Mouse (Mus musculus): Measurements from ENCODE around the gene Casp7. TPM values are rescaled to one million over a fixed set of nuclear protein-coding genes. Genes with fewer than 3 reads are reported as not detected.

Casp7 gene
- polyA plus RNA-seq, 1 experiment from 2014 or later = 18.3 TPM

DNA sequence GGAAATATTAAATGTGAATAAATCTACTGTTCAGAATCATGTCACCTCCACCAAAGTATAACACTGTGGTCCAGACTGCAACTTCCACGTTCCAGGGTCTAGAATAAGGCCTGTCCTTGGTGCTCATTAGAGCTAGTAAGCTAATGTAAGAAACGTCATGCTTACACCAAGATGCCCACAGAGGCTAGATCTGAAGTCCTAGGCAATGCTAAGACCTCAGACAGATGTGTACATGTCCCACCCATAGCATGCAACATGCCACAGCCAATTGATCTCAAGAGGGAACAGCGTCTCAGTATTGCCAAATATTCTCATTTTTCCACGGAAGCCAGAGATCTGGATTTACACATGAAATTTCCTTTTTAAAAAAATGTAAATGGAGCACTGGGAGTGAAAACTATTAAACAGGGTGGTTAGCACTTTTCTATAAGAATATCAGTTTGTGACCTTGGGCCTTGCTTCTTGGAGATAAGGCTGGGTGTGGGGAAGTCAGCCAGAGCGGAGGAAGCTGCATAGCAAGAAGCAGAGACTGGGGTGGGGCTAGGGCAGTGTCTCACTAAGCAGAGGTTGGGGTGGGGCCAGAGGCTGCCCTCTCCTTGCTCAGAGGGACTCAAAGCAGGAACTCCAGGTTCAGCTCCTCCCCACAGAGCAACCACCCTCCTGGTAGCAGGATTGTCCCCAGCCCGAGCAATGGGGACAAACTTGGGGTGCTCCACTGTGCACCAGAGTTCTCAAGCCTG is 5.5 kb upstream of the Casp7 start:
- 84% methylated on average over 6 of the region's 6 CpGs for WGBS
- Histone ChIP-seq H3K27me3 (ENCODE audit: control insufficient read depth, insufficient read depth, low read length) (peaks cover 6% of the 10 kb centered on the region), H3K4me2 (ENCODE audit: low read depth) (no peak overlapping the region), H3K9me3 (ENCODE audit: control insufficient read depth, low read length) (no peaks in the 10 kb centered on the region), H3K4me3 (ENCODE audit: low read depth, low read length) (no peak overlapping the region), H3K9ac (ENCODE audit: low read length) (no peak overlapping the region), H3K4me1 (ENCODE audit: control insufficient read depth, insufficient read depth, low read length) (0 out of 2 replicates have a peak, but pooled peaks cover 2% of the 10 kb centered on the region), H3K27ac (ENCODE audit: low read depth, low read length) (no peak overlapping the region), H3K36me3 (ENCODE audit: control insufficient read depth, insufficient read depth, low read length) (no peaks in the 10 kb centered on the region)
- ATAC-seq (ENCODE audit: insufficient read depth, low FRiP score, low TSS enrichment) (no peak), DNase-seq (ENCODE audit: low spot score) (no peak)

GRCm38 (mm10) chr19:56393311-56393866 is 3.5 kb upstream of the Casp7 start:
- Histone ChIP-seq H3K36me3 (ENCODE audit: control insufficient read depth, insufficient read depth, low read length) (no peaks in the 10 kb centered on the region), H3K9me3 (ENCODE audit: control insufficient read depth, low read length) (no peaks in the 10 kb centered on the region), H3K4me2 (ENCODE audit: low read depth) (no peak overlapping the region), H3K4me3 (ENCODE audit: low read depth, low read length) (no peak overlapping the region), H3K27me3 (ENCODE audit: control insufficient read depth, insufficient read depth, low read length) (peaks cover 6% of the 10 kb centered on the region), H3K4me1 (ENCODE audit: control insufficient read depth, insufficient read depth, low read length) (0 out of 2 replicates have a peak, but pooled peaks cover 7% of the 10 kb centered on the region), H3K27ac (ENCODE audit: low read depth, low read length) (no peak overlapping the region), H3K9ac (ENCODE audit: low read length) (no peak overlapping the region)
- WGBS = 80% methylated on average over 9 of the region's 9 CpGs
- ATAC-seq (ENCODE audit: insufficient read depth, low FRiP score, low TSS enrichment) (no peak), DNase-seq (ENCODE audit: low spot score) (no peak)

GRCm38 (mm10) chr19:56395183-56395935 is 1.6 kb upstream of the Casp7 start:
- 89% methylated on average over 16 of the region's 16 CpGs for WGBS
- Histone ChIP-seq H3K36me3 (ENCODE audit: control insufficient read depth, insufficient read depth, low read length) (no peaks in the 10 kb centered on the region), H3K4me2 (ENCODE audit: low read depth) (no peak overlapping the region), H3K9ac (ENCODE audit: low read length) (no peak overlapping the region), H3K27me3 (ENCODE audit: control insufficient read depth, insufficient read depth, low read length) (peaks cover 6% of the 10 kb centered on the region), H3K9me3 (ENCODE audit: control insufficient read depth, low read length) (no peaks in the 10 kb centered on the region), H3K4me3 (ENCODE audit: low read depth, low read length) (no peak overlapping the region), H3K4me1 (ENCODE audit: control insufficient read depth, insufficient read depth, low read length) (0 out of 2 replicates have a peak, but pooled peaks cover 7% of the 10 kb centered on the region), H3K27ac (ENCODE audit: low read depth, low read length) (no peak overlapping the region)
- ATAC-seq (ENCODE audit: insufficient read depth, low FRiP score, low TSS enrichment) = no peak
- no peak for DNase-seq (ENCODE audit: low spot score)

DNA sequence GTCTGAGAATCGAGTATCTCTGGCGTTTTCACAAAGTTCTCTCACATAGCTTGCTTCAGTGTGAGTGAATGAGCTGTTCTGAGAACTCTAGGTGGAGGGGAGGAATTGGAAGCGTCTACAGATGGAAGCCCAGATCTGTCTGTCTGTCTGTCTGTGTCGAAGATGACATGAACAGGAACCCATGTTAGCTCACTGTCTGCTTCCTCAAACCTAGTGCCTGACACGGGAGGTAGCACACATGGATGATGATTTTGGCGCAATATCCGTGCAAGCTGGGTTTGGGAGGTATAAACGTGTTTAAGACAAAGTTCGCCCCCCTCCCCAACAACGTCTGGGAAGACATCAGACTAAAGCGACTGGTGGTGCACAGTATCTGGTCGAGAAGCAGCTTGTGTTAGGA is 702 bp upstream of the Casp7 start:
- Histone ChIP-seq H3K9ac (ENCODE audit: low read length) (0 out of 2 replicates have a peak overlapping the region, but pooled peaks have one; percentile 73), H3K4me1 (ENCODE audit: control insufficient read depth, insufficient read depth, low read length) (0 out of 2 replicates have a peak, but pooled peaks cover 7% of the 10 kb centered on the region), H3K27ac (ENCODE audit: low read depth, low read length) (no peak overlapping the region), H3K27me3 (ENCODE audit: control insufficient read depth, insufficient read depth, low read length) (peaks cover 6% of the 10 kb centered on the region), H3K36me3 (ENCODE audit: control insufficient read depth, insufficient read depth, low read length) (no peaks in the 10 kb centered on the region), H3K4me3 (ENCODE audit: low read depth, low read length) (peak overlapping the region; percentile 60; the same call in 1 of the 2 replicates), H3K9me3 (ENCODE audit: control insufficient read depth, low read length) (no peaks in the 10 kb centered on the region), H3K4me2 (ENCODE audit: low read depth) (peak overlapping the region; percentile 95)
- DNase-seq (ENCODE audit: low spot score) (no peak), ATAC-seq (ENCODE audit: insufficient read depth, low FRiP score, low TSS enrichment) (no peak)
- 47% methylated on average over 12 of the region's 12 CpGs for WGBS

DNA sequence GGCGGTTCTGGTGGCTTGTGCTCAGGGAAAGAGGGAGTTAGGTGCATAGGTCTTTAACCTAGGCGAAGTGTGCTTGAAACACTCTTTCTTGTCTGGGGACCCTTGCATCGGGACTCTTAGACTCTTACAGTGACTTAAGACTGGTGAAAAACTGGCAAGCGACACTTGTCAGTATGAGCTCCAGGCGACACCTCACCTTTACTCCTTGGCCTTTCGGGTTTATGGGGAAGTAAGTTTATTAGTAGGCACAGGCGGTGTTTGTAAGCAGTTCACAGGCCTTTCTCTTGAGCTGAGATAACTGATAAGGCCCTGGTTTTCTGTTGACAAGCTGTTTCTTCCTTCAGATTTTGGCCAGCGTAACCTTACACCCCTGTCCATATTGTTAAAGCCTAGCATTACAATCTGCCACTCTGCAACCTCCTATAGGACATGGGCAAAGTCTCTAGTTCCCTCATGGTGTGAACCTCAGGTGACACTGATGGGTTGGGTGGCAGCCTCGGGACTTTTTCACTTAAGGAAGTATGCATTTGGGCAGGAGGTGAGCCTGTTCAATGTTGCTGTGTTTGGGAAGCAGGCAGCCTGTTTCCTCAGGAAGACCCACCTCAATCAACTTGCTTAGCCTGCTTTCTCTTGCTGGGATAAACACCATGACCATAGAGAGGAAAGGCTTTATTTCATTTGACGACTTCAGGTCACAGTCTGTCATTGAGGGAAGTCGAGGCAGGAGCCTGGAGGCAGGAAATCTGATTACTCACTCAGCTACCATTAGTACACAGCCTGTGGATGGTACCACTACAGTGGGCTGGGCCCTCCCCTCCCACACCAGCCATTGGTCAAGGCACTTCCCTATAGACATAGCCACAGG is 966 bp downstream of the Casp7 start:
- WGBS = 68% methylated on average over 11 of the region's 11 CpGs
- peak overlapping the region; percentile 60 for H3K4me3 ChIP-seq (ENCODE audit: low read depth, low read length)

GRCm38 (mm10) chr19:56398528-56398795 is 1.5 kb downstream of the Casp7 start:
- no peaks in the 10 kb centered on the region for H3K9me3 ChIP-seq (ENCODE audit: control insufficient read depth, low read length)
- no peak overlapping the region for H3K9ac ChIP-seq (ENCODE audit: low read length)
- H3K4me3 ChIP-seq (ENCODE audit: low read depth, low read length) = no peak overlapping the region
- H3K27me3 ChIP-seq (ENCODE audit: control insufficient read depth, insufficient read depth, low read length) = peaks cover 6% of the 10 kb centered on the region
- H3K4me2 ChIP-seq (ENCODE audit: low read depth) = no peak overlapping the region
- 0 out of 2 replicates have a peak, but pooled peaks cover 7% of the 10 kb centered on the region for H3K4me1 ChIP-seq (ENCODE audit: control insufficient read depth, insufficient read depth, low read length)
- no peak for DNase-seq (ENCODE audit: low spot score)
- no peak for ATAC-seq (ENCODE audit: insufficient read depth, low FRiP score, low TSS enrichment)
- H3K27ac ChIP-seq (ENCODE audit: low read depth, low read length) = no peak overlapping the region
- H3K36me3 ChIP-seq (ENCODE audit: control insufficient read depth, insufficient read depth, low read length) = no peaks in the 10 kb centered on the region

More for the DNA sequence above, 966 bp downstream of the Casp7 start:
- Histone ChIP-seq H3K27ac (ENCODE audit: low read depth, low read length) (no peak overlapping the region), H3K9ac (ENCODE audit: low read length) (peak overlapping the region; percentile 73), H3K27me3 (ENCODE audit: control insufficient read depth, insufficient read depth, low read length) (peaks cover 6% of the 10 kb centered on the region), H3K9me3 (ENCODE audit: control insufficient read depth, low read length) (no peaks in the 10 kb centered on the region), H3K36me3 (ENCODE audit: control insufficient read depth, insufficient read depth, low read length) (no peaks in the 10 kb centered on the region), H3K4me2 (ENCODE audit: low read depth) (peak overlapping the region; percentile 95), H3K4me1 (ENCODE audit: control insufficient read depth, insufficient read depth, low read length) (0 out of 2 replicates have a peak, but pooled peaks cover 7% of the 10 kb centered on the region)
- no peak for DNase-seq (ENCODE audit: low spot score)
- no peak for ATAC-seq (ENCODE audit: insufficient read depth, low FRiP score, low TSS enrichment)

DNA sequence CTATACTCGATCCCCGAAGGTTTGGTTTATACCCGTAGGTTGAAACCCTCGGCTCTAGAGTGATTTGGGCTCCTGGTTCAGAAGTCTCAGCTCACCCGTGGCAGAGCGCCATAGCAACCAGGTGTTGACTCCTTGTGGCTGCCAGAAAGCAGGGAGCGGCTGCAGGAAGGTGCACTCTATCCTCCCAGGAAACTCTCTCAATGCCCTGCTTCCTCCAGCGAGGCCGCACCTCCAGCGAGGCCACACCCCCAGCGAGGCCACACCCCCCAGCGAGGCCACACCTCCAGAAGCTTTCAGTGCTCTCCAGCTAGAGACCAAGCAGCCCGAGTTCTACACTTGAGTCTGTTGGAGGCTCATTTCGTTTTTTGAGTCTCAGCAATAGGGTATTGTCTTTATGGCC is 3.3 kb downstream of the Casp7 start:
- no peak overlapping the region for H3K4me2 ChIP-seq (ENCODE audit: low read depth)
- DNase-seq (ENCODE audit: low spot score) (peak; percentile 33), ATAC-seq (ENCODE audit: insufficient read depth, low FRiP score, low TSS enrichment) (no peak)
- 0 out of 2 replicates have a peak, but pooled peaks cover 7% of the 10 kb centered on the region for H3K4me1 ChIP-seq (ENCODE audit: control insufficient read depth, insufficient read depth, low read length)
- H3K36me3 ChIP-seq (ENCODE audit: control insufficient read depth, insufficient read depth, low read length) = no peaks in the 10 kb centered on the region
- H3K9ac ChIP-seq (ENCODE audit: low read length) = no peak overlapping the region
- no peak overlapping the region for H3K4me3 ChIP-seq (ENCODE audit: low read depth, low read length)
- peaks cover 6% of the 10 kb centered on the region for H3K27me3 ChIP-seq (ENCODE audit: control insufficient read depth, insufficient read depth, low read length)
- WGBS = 44% methylated on average over 14 of the region's 14 CpGs
- no peak overlapping the region for H3K27ac ChIP-seq (ENCODE audit: low read depth, low read length)
- no peaks in the 10 kb centered on the region for H3K9me3 ChIP-seq (ENCODE audit: control insufficient read depth, low read length)

GRCm38 (mm10) chr19:56401864-56402263 is 4.9 kb downstream of the Casp7 start:
- ATAC-seq (ENCODE audit: insufficient read depth, low FRiP score, low TSS enrichment) = no peak
- no peaks in the 10 kb centered on the region for H3K36me3 ChIP-seq (ENCODE audit: control insufficient read depth, insufficient read depth, low read length)
- H3K27me3 ChIP-seq (ENCODE audit: control insufficient read depth, insufficient read depth, low read length) = no peaks in the 10 kb centered on the region
- H3K27ac ChIP-seq (ENCODE audit: low read depth, low read length) = no peak overlapping the region
- H3K4me1 ChIP-seq (ENCODE audit: control insufficient read depth, insufficient read depth, low read length) = 0 out of 2 replicates have a peak, but pooled peaks cover 3% of the 10 kb centered on the region
- WGBS = 84% methylated on average over 6 of the region's 6 CpGs
- H3K4me3 ChIP-seq (ENCODE audit: low read depth, low read length) = no peak overlapping the region
- H3K9me3 ChIP-seq (ENCODE audit: control insufficient read depth, low read length) = no peaks in the 10 kb centered on the region
- H3K4me2 ChIP-seq (ENCODE audit: low read depth) = no peak overlapping the region
- no peak for DNase-seq (ENCODE audit: low spot score)
- no peak overlapping the region for H3K9ac ChIP-seq (ENCODE audit: low read length)
